Mouse (Mus musculus) brain, embryonic 14.5 days (tissue): ENCODE data around the gene Wdfy2.

ENCODE experiments used
- CTCF ChIP-seq: fragments of 200-500 bp; IDR thresholded peaks from 2 replicates; pipeline ENCODE4 v1.5.1; 2012; ENCODE audit warnings: inconsistent platforms, mild to moderate bottlenecking, moderate library complexity, borderline replicate concordance; ENCODE audit not compliant: insufficient read depth, insufficient read length; ENCODE audit errors: extremely low read depth
- POLR2A ChIP-seq: fragments of 200-500 bp; IDR thresholded peaks from 2 replicates; pipeline ENCODE4 v1.6.1; 2012; ENCODE audit warnings: mild to moderate bottlenecking, inconsistent platforms, borderline replicate concordance; ENCODE audit not compliant: poor library complexity, insufficient read depth, insufficient read length, severe bottlenecking; ENCODE audit errors: extremely low read depth

GRCm38 (mm10) chr14:62838336-62838735 lies 858 bp downstream of the Wdfy2 start:
- TF ChIP-seq POLR2A (no peak), CTCF (no peak)
